Mouse (Mus musculus) gonadal fat pad, adult 2 months (tissue): ENCODE results near the gene 1700015G11Rik. TPM values are rescaled to one million over a fixed set of nuclear protein-coding genes. Genes with fewer than 3 reads are reported as not detected.
A peak's percentile ranks its signal among the peaks of the same experiment; 100 is the strongest.

Source experiments
- DNase-seq: peaks from one replicate; pipeline ENCODE4 v3.0.0-alpha.2; 2012; ENCODE audit warnings: low read depth
- polyA plus RNA-seq: library from polyadenylated mRNA; depleted of rRNA; stranded (reverse); fragments of >200 nt; gene quantifications from 2 replicates; pipeline ENCODE4 v1.2.3, GENCODE M21; 2012; rRNA removed

1700015G11Rik gene
- polyA plus RNA-seq = 0.49 and 2.8 TPM in 2 replicates

DNA sequence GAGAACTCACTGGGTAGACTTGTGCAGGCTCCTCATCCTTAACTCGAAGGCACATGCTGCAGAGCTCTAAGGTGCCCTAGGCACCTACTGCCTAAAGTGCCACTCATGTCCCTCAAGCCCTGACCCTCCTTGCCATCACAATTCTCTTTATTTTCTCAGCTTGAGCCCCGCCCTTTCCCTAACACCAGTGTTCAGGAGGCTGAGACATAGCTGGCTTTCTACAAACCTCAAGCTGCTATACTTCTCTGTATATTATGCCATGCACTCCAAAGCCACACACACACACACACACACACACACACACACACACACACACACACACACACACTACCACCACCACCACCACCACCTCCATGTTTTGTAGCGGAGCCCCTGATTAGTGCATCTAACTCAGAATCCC lies at the start of gene 1700015G11Rik:
Gene 1700015G11Rik, minus strand, starts transcription at position 101 of the 400 bp plus-strand sequence.
- DNase-seq = no peak

DNA sequence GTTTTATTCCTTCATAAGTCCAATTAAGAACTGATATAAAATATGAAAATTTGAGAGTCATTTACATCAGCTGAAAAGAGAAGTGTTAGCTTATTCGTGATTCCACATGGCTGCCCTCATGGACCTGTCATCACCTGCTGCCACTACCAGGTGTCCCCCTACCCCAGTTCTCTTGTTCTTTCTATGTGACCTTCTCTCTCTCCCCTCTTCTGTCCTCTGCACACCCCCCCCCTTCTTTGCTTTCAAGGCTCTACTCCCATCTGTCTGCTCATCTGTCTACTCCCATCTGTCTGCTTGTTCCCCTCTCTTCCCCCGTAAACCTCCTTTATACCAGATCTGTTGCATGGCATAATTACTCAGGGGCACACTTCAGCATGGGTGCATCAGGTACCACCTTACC lies 41.4 kb upstream of the 1700015G11Rik start:
- no peak for DNase-seq

- no peak for DNase-seq
Measured at GRCm38 (mm10) chr7:52056274-52056673, 40.7 kb upstream of the 1700015G11Rik start.

- DNase-seq = no peak
Measured at GRCm38 (mm10) chr7:52055831-52056230, 40.3 kb upstream of the 1700015G11Rik start.

GRCm38 (mm10) chr7:52037600-52038582 lies 22.4 kb upstream of the 1700015G11Rik start:
- no peak for DNase-seq

DNA sequence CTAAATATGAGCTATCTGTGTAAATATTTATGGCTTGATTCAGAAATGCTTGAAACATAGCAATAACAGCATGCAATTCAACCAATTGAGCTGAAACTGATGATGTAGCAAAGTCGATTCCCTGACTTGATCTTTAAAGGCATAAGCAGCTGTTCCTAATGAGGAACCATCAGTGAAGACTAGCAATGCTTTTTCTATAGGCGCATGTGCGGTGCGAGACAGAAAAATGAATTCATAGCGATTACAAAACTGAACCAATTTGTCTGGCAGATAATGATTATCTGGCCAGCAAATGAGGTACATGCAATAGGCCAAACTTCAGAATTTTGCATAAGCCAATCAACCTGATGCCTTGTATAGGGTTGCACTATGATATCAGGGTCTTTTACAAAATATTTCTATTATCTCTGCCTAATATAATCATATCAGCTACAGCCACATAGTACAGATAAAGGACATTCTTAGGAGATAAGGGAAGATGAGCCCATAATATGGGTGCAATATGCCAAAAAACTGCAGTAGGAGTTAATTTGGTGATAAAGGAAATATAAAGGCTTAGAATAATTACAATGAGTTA lies 8.6 kb upstream of the 1700015G11Rik start:
- DNase-seq = no peak

DNA sequence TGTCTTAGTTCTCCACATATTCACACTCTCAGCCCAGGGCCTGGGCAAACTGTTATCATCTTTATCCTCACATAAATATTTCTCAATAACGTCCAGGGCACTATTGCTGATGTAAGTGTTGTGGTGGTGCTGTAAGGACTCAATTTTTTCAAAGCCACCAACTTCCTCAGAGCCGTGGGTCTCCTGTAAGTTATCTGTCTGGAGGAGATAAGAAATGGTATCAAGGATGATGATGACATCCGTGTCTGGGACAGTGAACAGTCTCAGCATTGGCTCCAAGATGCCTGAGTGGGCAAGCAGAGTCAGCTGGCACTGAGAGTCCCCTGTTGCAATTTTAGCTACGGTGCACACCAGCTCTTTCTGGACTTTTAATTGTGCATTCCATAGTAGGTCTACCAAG lies 6.5 kb upstream of the 1700015G11Rik start:
- DNase-seq = no peak

DNA sequence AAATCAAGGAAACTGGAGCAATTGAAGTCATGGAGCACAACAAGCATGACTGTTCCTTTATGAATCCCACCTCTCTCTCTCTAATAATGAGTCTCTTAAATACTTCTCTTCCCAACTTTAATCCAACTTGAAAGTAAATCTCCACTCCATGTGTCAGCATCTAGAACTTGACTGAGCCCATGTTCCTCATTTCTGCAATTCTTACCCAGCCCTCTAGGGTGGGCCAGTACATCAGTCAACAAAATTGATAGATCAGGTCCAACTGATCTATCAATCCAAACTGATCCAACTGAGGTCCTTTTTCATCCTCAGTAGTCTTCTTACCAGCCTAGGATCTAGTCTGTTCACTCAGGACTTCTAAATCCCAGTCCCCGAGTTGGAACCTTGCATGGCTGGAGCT lies 348 bp downstream of the 1700015G11Rik start:
- DNase-seq = no peak

- DNase-seq = no peak
Measured at GRCm38 (mm10) chr7:52013457-52013856, 2.1 kb downstream of the 1700015G11Rik start.

- DNase-seq = no peak
Measured at GRCm38 (mm10) chr7:52007138-52007537, 8.4 kb downstream of the 1700015G11Rik start.

DNA sequence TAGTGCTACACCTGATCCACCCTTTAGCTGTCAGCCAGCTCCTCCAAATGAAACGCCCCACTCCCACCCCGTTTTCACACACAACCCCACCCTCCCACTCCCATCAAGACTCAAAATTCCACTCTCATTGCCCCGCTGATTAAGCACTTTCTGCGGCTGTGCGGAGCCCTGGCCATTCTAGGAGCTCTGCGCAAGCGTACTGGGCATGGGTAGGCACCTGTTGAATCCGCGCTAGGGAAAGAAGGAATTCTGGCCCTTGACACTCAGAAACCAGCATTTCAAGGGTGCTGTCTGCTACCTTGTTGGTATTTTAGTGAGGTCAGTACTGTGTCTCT lies 9.3 kb downstream of the 1700015G11Rik start:
- peak; percentile 27 for DNase-seq

DNA sequence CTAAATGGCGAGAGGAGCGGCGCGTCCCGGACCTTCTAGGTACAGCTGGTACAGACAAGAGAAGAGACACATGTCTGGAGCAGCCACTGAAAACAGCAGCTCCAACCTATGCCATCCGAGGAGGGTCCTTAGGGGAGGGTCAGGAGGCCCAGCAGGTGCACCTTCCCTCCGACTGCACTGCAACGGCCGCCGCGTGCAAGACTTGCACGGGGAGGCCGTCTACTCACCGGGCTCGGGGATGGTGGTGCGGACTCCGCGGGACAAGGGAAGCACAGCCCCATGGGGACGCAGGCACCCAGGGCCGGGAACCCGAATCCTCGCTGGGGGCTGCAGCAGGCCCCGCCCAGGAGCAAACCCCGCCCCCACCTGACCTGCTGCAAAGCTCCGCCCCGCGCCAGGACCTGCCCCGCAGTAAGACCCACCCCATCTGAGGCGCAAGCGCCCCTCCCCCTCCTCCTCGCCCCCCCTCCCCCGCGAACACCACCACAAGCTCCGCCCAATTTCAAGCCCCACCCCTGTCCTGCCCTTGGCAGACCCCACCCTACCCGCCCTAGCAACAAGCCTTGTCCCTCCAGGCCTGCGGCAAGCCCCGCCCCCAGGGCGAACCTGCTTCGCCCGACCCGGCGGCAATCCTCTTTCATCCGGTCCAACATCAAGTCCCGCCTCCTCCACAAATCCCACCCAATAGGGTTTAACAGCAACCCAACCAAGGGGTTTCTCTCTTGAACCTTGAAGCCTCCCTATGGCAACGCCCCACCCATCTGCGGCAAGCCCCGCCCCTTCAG lies 9.8 kb downstream of the 1700015G11Rik start, which contains the start of gene Svip:
Gene Svip, minus strand, starts transcription at position 508 of the 785 bp plus-strand sequence.
- DNase-seq = peak; percentile 30

DNA sequence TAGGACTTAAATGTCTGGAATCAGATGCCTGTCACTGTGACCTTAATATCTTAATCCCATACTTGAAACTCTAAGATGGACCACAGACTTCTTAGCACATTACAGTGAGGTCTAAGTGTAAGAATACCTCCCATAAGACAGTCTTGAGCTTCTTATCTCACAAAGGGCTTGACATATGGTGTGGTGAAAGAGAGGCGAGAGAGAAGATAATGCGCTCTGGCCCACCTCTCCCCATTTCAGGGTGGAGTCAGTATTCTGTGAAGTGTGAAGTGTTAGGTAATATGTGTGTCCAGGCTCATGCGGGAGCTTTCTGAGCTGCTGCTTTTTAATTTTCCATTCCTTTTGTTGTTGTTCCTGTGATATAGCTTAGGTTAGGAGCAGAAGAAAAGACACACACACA lies 24.5 kb downstream of the 1700015G11Rik start:
- no peak for DNase-seq

DNA sequence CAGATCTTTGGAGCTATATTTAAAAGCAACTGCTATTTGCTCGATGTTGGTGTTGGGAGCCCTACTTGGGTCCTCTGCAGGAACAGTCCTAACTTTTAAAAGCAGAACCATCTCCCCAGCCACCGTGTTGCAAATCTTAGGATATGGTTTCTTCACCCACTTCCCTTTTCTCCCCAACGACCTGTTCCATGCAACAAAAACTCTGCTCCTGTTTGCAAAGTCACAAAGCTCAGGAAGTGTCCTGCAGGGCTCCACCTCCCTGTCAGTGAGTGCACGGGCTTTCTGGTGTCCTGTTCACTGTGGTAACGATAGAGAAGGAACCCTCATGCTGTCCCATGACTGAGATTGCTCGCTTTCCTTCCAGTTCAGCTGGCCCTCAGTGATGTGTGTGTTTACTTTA lies 28.6 kb downstream of the 1700015G11Rik start:
- no peak for DNase-seq

DNA sequence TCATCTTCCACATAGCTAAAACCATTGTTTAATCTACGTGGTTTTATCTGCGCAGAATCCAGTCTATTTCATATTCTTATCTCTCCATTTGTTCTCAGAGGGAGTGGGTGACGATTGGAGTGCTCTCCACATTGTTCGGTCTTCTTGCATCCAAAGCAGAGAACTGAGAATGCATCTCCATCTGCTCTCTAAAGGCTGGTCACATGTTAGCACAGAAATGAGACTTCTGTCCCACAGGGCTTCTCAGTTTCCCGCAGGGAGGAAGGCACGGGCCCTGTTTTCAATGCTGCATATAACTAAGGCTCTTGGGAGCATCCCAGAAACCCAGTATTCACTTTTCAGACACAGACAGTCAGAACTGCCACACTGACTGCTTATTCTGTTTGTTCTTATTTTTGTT lies 29.8 kb downstream of the 1700015G11Rik start:
- no peak for DNase-seq

DNA sequence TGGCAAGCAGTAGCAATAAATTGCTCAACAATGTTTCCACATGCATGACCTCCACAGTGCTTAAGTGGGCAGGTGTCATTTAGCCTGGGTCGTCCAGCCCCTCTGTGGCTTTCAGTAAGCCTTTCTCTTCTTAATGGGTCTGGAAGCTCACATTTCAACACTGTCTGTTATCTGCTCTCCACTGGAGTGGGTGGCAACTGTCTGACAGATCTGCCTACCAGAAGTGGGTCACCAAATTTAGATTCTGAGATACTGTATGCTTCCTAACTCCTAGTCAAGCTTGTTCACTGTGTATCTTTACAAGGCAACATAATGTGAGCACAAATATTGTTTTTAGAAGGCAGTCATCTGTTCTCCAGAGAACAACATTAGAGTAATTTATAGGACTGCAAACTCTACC lies 33.2 kb downstream of the 1700015G11Rik start:
- no peak for DNase-seq

GRCm38 (mm10) chr7:51979271-51979670 lies 36.3 kb downstream of the 1700015G11Rik start:
- no peak for DNase-seq

DNA sequence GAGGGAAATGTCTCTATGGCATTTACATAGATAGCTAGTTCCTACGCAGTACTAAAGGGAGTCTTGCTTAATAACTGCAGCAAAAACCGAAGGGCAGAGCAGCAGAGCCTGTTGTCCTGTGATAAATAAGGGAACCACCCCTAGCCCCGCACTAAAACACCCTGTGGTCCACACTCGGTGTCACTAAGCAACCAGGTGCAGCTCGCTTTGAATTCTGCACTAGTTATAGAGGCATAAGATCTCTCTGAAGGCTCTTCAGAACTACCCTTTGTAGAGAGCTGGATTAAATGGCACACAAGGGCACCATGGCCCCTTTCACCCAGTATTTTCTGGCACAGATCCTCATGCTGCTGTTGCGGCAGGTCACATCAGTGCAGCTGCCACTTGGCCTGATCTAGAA lies 40.3 kb downstream of the 1700015G11Rik start:
- DNase-seq = no peak

- DNase-seq = no peak
Measured at GRCm38 (mm10) chr7:51973526-51973925, 42.0 kb downstream of the 1700015G11Rik start.

DNA sequence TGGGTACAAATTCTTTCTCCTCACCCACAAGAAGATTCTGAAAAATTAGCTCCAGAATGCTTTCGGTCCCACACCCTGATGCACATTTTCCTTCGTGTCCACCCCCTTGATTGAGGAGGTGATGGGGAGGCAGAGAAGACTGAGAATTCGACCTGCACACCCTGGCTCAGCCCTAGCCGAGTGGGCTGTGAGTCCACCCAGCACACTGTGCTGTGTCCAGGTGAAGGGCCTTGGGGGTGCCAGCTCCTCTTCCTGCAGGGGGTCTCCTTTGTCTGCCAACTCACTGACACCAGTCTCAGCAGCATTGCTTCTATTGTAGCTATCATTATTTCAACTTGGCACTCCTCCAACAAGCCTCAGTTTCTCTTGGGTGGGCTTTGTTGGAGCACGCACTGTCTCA lies 42.4 kb downstream of the 1700015G11Rik start:
- DNase-seq = no peak

DNA sequence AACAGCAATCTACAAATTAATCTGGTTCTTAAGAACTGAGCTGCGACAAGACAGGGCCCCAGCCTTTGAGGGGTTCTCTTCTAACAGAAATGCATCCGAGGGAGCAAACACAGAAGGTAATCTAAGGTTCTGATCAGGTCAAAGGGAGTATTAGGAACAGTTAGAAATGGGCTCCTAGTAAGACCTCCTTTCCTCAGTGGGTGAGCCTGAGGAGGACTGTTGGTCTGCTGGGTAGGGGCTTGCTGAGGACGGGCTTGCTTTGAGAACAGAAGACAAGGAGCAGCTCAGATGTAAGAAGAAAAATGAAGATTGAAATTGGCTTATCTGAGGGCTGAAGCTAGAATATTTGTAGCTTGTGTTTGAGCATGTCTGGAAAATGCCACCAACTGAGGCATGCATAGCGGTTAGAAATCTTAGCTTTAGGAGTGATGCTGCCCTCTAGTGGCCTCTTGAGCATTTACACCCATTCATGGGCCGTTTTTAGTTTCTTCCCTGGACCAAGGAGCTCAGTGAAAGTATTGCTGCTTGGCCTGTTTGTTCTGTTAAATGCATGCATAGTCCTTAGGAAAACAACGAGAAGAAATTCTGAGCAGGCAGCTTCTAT lies 43.2 kb downstream of the 1700015G11Rik start:
- no peak for DNase-seq

DNA sequence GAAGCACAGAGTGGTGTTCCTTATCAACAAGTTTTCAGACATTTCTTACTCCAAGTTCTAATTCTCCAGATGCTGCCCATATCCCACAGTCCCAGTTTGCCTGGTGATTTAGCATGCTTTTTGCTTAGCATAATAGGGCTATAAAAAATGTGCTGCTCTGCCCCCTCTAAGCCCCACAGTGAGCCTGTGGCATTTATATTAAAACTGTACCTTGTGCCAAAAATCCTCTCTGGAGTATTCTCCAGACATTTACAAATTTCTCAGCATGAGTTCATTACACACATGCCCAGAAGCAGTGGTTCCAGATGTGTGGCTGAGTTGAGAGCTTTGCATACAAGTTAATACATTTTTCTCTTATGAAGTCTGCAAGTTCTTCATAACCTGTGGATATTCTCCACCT lies 46.1 kb downstream of the 1700015G11Rik start:
- no peak for DNase-seq
